ENCODE assay signal across 15 mouse cellular contexts in genomic region chr11:63142311-63142710, GRCm38 (mm10). TPM values are rescaled to one million over a fixed set of nuclear protein-coding genes. Genes with fewer than 3 reads are reported as not detected.
"Had no signal": no experiment of that assay in that cellular context is flagged by ENCODE, and none has a peak within 500 bp of the region (broad histone marks: within the 10 kb centered on the region; RNA-seq: fewer than 3 reads in every experiment).

No protein-coding gene starts in this region.

- H3K4me3 ChIP-seq: kidney, embryonic 15.5 days; liver, embryonic 13.5 days; midbrain, embryonic 10.5 days; neural tube, embryonic 13.5 days; stomach, embryonic 15.5 days had no signal

- H3K36me3 ChIP-seq: liver, embryonic 13.5 days; midbrain, embryonic 10.5 days; neural tube, embryonic 13.5 days; stomach, embryonic 15.5 days had no signal

- H3K27ac ChIP-seq: kidney, embryonic 15.5 days; liver, embryonic 13.5 days; midbrain, embryonic 10.5 days; neural tube, embryonic 13.5 days; stomach, embryonic 15.5 days had no signal

- H3K9me3 ChIP-seq: kidney, embryonic 15.5 days; liver, embryonic 13.5 days; midbrain, embryonic 10.5 days; neural tube, embryonic 13.5 days; stomach, embryonic 15.5 days had no signal

- H3K27me3 ChIP-seq: kidney, embryonic 15.5 days; liver, embryonic 13.5 days; neural tube, embryonic 13.5 days; stomach, embryonic 15.5 days had no signal

- H3K4me1 ChIP-seq: kidney, embryonic 15.5 days; neural tube, embryonic 13.5 days; stomach, embryonic 15.5 days had no signal

- DNase-seq: kidney, adult 2 months; kidney, postnatal 14 days; liver; liver, embryonic 13.5 days; liver, postnatal 0 days; midbrain, embryonic 14.5 days; retina, postnatal 1 day; right cerebral cortex, postnatal 4 days; thymus, postnatal 36 days had no signal

- H3K4me2 ChIP-seq: kidney, embryonic 15.5 days; liver, embryonic 13.5 days; neural tube, embryonic 13.5 days; stomach, embryonic 15.5 days had no signal

- ATAC-seq: intestine, embryonic 16.5 days had no signal

- H3K9ac ChIP-seq: kidney, embryonic 15.5 days; liver, embryonic 13.5 days; liver, postnatal 0 days; neural tube, embryonic 13.5 days; stomach, embryonic 15.5 days had no signal

RNA-seq across cellular contexts. Expression of gene Pmp22, which starts 13.5 kb away (rescaled TPM):
- total RNA-seq: monocyte, adult 5-6 weeks had no signal
